Mouse (Mus musculus): ENCODE measurements around the gene Acvr1b.

Gene Acvr1b

GRCm38 (mm10) chr15:101175131-101175460, 1.2 kb downstream of the Acvr1b start:
- no peak for DNase-seq (ENCODE audit: low spot score in 2 of 2)

- DNase-seq (ENCODE audit: low spot score in 2 of 2) = no peak
These were observed 1.9 kb downstream of the Acvr1b start for GRCm38 (mm10) chr15:101175613-101176283.

- DNase-seq (ENCODE audit: low spot score in 2 of 2) = no peak
These were observed 2.4 kb downstream of the Acvr1b start for GRCm38 (mm10) chr15:101176284-101176680.

GRCm38 (mm10) chr15:101176795-101177691, 3.2 kb downstream of the Acvr1b start:
- DNase-seq (ENCODE audit: low spot score in 2 of 2) = no peak

- no peak for DNase-seq (ENCODE audit: low spot score in 2 of 2)
These were observed 6.7 kb downstream of the Acvr1b start for GRCm38 (mm10) chr15:101180363-101181105.

- DNase-seq (ENCODE audit: low spot score in 2 of 2) = no peak
These were observed 7.2 kb downstream of the Acvr1b start for GRCm38 (mm10) chr15:101181106-101181466.

GRCm38 (mm10) chr15:101181500-101181899, 7.6 kb downstream of the Acvr1b start:
- no peak for DNase-seq (ENCODE audit: low spot score in 2 of 2)

- DNase-seq (ENCODE audit: low spot score in 2 of 2) = no peak
These were observed 8.8 kb downstream of the Acvr1b start for GRCm38 (mm10) chr15:101182676-101183075.

GRCm38 (mm10) chr15:101184300-101184699, 10.4 kb downstream of the Acvr1b start:
- DNase-seq (ENCODE audit: low spot score in 2 of 2) = no peak

- no peak for DNase-seq (ENCODE audit: low spot score in 2 of 2)
These were observed 11.7 kb downstream of the Acvr1b start for GRCm38 (mm10) chr15:101185549-101185948.

GRCm38 (mm10) chr15:101187907-101188306, 14.0 kb downstream of the Acvr1b start:
- no peak for DNase-seq (ENCODE audit: low spot score in 2 of 2)

GRCm38 (mm10) chr15:101189981-101190761, 16.3 kb downstream of the Acvr1b start:
- no peak for DNase-seq (ENCODE audit: low spot score in 2 of 2)

- no peak for DNase-seq (ENCODE audit: low spot score in 2 of 2)
These were observed 16.9 kb downstream of the Acvr1b start for GRCm38 (mm10) chr15:101190762-101191150.

- no peak for DNase-seq (ENCODE audit: low spot score in 2 of 2)
These were observed 17.8 kb downstream of the Acvr1b start for GRCm38 (mm10) chr15:101191459-101192259.

GRCm38 (mm10) chr15:101192260-101192640, 18.4 kb downstream of the Acvr1b start:
- no peak for DNase-seq (ENCODE audit: low spot score in 2 of 2)

GRCm38 (mm10) chr15:101192651-101193050, 18.8 kb downstream of the Acvr1b start:
- DNase-seq (ENCODE audit: low spot score in 2 of 2) = no peak

GRCm38 (mm10) chr15:101193971-101194370, 20.1 kb downstream of the Acvr1b start:
- no peak for DNase-seq (ENCODE audit: low spot score in 2 of 2)

- no peak for DNase-seq (ENCODE audit: low spot score in 2 of 2)
These were observed 21.3 kb downstream of the Acvr1b start for GRCm38 (mm10) chr15:101194951-101195823.

- no peak for DNase-seq (ENCODE audit: low spot score in 2 of 2)
These were observed 22.4 kb downstream of the Acvr1b start for GRCm38 (mm10) chr15:101196079-101196795.
